Mouse (Mus musculus) Patski (cell line): ENCODE results near the gene Olfr1387. TPM values are rescaled to one million over a fixed set of nuclear protein-coding genes. Genes with fewer than 3 reads are reported as not detected.
A peak's percentile ranks its signal among the peaks of the same experiment; 100 is the strongest.
"Not testable (repeated sequence)": the region's sequence is repeated elsewhere in the genome, so short reads cannot be mapped to it uniquely, and the experiment has no call there.

Experiments
- ATAC-seq: fragments of 100-300 bp; one replicate; pipeline ENCODE4 v1.8.0; 2021
- CTCF ChIA-PET: fragments of 350-600 bp; sonication (Branson Sonifier 250); formaldehyde crosslinking; loops from one replicate; lab custom pipeline; 2022; ENCODE audit warnings: inconsistent platforms; lab: Charles Lee
- POLR2A ChIA-PET: fragments of 350-600 bp; sonication (Branson Sonifier 250); formaldehyde crosslinking; loops from one replicate; lab custom pipeline; 2022; ENCODE audit warnings: antibody characterized with exemption, inconsistent platforms; lab: Charles Lee
- DNase-seq: peaks from one replicate; pipeline ENCODE4 v3.0.0-alpha.2; 2011; ENCODE audit warnings: low read depth, low spot score
- H3K27me3 ChIP-seq: fragments of 371-371 bp; one replicate; pipeline ENCODE4 v1.5.1; 2021
- CTCF ChIP-seq: fragments of 100-300 bp; IDR thresholded peaks from one replicate; pipeline ENCODE4 v1.5.1; 2021
- in situ Hi-C: fragments of 300-500 bp; cut with MboI; formaldehyde crosslinking; loops from 3 replicates; pipeline ENCODE4 v1.11.1; 2018; ENCODE audit warnings: low pct_unique_long_range_greater_than_20kb, mixed read lengths
- polyA plus RNA-seq: library from polyadenylated mRNA; unstranded; gene quantifications from one replicate; pipeline ENCODE4 v1.2.3, GENCODE M21; 2021

Gene Olfr1387
- not detected for polyA plus RNA-seq

DNA sequence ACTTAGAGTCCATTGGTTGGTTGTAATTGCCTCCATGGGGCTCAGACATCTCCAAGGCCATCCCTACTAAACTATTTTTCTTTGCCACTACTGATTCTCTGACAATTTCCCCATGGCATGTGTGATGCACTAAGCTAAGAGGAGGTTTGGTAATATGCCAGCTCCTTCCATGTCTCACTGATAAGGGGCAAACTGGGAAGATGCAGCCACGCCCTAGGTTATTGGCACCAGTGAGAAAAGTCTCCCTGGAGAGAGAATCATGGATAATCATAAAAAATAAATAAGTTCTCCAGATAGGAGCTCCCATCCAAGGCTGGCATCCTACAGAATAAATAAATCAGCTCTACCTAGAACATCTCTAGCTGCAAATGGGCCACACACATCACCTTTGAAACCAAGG, at the start of gene Olfr1387:
TSS of gene Olfr1387 (plus strand) at position 301 of the 400 bp plus-strand sequence.
- ATAC-seq: no peak
- no peak for DNase-seq
- ChIA-PET CTCF (no interaction called here), POLR2A (no interaction called here)
- in situ Hi-C loops: no loop called here
- TF ChIP-seq CTCF: no peak
- H3K27me3 ChIP-seq: peaks cover 4% of the 10 kb centered on the region

DNA sequence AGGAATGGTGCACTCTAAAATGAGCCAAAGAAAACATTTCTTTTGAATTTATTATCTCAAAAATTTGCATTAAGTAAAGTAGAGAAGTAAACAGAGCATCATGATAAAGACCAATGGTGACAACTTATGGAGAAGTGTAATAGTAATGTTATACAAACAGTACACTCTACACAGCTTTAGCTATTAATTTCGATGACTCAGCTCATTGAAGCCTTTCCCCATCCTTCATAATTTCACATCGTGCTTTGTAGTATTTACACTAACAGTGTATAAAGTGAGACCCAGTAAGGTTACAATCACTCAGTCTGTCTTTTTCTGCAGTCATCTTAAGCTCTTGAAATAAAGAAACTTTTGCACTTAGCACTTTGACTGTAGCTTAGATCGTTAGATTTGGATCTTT, 48.4 kb upstream of the Olfr1387 start:
- in situ Hi-C loops: loop anchor here (5.0 kb wide), 2 partner anchors 119 to 214 kb away; partner anchors contain the start of gene Olfr1392
- ATAC-seq (no peak), DNase-seq (no peak)
- no peak for TF ChIP-seq CTCF
- ChIA-PET POLR2A (no interaction called here), CTCF (no interaction called here)
- H3K27me3 ChIP-seq: no peaks in the 10 kb centered on the region

DNA sequence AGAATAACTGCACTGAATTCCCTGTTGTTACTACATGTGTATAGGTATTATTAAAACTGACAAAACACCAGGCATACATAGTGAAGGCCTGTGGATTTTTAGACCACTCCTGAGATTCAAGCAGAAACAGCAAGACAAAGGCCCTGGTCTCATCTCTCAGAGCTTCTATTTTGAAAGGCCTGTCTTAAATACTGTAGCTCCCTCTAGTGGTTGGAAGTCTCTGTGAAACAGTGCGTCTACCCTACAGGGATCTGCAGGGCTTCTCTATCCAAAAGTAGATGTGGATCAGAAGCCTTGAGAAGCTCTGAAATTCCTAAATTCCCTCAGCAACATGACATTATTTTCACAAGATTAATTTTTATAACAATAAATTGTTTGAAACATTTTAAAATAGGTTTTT, 44.6 kb upstream of the Olfr1387 start:
- in situ Hi-C loops: no loop called here
- ChIA-PET POLR2A (no interaction called here), CTCF (interaction anchor here (1.0 to 1.1 kb wide), 3 partner anchors 11 to 74 kb away, joined by 3 to 4 read pairs (median 3); no protein-coding TSS in a partner anchor)
- DNase-seq (peak; percentile 22), ATAC-seq (peak; percentile 84)
- TF ChIP-seq CTCF: peak; percentile 65
- H3K27me3 ChIP-seq: no peaks in the 10 kb centered on the region

DNA sequence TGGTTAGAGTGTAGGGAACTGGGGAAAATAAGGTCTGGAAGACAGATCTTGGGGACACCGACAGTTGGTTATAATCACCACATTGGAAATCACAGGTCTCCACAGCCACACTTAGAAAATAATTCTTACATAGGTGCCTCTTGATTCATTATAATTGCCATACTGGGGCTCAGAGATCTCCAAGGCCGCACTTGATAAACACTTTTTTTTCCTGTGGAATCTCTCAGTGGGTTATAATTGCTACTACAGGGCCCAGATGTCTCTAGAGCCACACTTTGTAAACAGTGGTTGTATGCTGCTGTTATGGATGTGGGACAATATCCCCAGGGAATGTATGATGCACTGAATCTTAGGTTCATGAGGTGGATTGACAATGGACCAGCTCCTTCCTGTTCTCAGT, 32.4 kb upstream of the Olfr1387 start, which contains the start of gene Olfr1389:
TSS of gene Olfr1389 (plus strand) at position 301 of the 400 bp plus-strand sequence.
- CTCF ChIA-PET: no interaction called here
- H3K27me3 ChIP-seq: no peaks in the 10 kb centered on the region
- in situ Hi-C loops: no loop called here
- ATAC-seq (no peak), DNase-seq (no peak)
- no peak for TF ChIP-seq CTCF
- POLR2A ChIA-PET: no interaction called here

DNA sequence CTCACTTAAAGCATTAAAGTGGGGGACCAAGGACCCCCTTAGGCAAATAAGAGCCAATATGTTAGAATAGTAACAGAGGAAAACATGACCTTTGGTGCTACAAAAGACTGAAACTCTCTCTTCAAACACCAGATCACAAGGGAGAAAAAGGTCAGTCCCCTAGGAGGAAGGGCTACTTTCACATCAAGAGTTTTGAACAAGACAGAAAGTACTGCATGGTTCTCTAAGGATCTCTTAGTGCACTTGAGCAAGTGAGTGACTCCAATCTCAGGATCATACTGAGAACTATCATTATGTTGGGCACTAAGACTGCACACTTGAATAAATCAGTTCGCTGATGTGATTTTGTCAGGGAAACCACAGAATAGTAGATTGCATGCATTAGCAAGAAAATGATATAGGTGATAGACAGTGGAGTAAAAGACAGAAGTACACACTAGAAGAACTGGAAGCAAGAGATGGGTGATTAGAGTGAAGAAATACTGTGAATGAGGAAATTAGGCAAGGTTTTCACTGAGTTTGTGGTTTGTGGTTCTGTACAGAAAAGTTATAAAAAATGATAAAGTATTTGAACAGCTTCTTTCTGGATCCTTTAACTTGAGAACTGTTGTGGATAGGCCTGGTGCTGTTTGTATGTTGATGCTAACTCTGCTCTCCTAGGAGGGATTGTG, 29.8 kb upstream of the Olfr1387 start:
- DNase-seq: no peak
- no peak for TF ChIP-seq CTCF
- in situ Hi-C loops: no loop called here
- no peaks in the 10 kb centered on the region for H3K27me3 ChIP-seq
- ChIA-PET CTCF (no interaction called here), POLR2A (no interaction called here)
- ATAC-seq: no peak

DNA sequence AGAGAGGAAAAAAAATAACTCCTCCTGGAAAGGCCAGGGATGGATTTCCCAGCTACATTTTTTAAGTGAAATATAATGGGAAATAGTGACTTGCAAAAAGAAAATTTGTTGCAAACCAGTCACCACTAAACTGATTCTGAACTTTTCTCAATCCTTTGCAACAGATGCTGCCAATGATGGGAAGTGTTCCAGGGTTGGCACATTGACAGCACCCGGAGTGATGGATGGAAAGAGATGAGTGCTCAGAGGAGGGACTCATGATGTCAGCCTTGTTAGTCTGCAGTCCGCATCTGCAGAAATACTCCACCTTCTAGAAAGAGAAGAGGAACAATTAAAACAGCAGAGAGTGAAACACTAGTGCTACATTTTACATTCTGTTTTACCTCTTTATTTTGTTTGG, 25.5 kb upstream of the Olfr1387 start:
- no peak for DNase-seq
- ATAC-seq: no peak
- POLR2A ChIA-PET: no interaction called here
- no peaks in the 10 kb centered on the region for H3K27me3 ChIP-seq
- CTCF ChIA-PET: interaction anchor here (1.7 kb wide), 1 partner anchor 19 kb away, joined by 4 read pairs; no protein-coding TSS in a partner anchor
- in situ Hi-C loops: no loop called here
- TF ChIP-seq CTCF: no peak

DNA sequence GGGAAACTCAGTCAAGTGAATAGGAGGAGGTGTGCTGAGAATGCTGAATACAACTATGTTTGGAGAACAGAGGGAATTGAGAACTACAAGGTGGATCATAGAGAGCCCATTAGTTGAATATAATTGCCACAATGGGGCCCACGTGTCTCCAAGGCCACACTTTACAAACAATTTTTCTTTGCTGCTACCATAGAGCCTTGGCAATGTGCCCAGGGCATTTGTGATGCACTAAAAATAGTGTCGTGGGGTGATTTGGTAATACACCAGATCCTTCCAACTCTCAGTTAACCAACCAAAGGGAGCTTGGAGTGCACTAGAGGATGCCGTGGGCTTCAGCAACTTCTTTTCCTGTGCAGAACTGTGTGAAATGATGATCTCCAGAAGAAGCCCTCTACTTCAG, 18.7 kb upstream of the Olfr1387 start, which contains the start of gene Olfr1388:
TSS of gene Olfr1388 (plus strand) at position 214 of the 400 bp plus-strand sequence.
- TF ChIP-seq CTCF: no peak
- in situ Hi-C loops: no loop called here
- no peaks in the 10 kb centered on the region for H3K27me3 ChIP-seq
- DNase-seq: no peak
- ATAC-seq: no peak
- ChIA-PET POLR2A (no interaction called here), CTCF (no interaction called here)

DNA sequence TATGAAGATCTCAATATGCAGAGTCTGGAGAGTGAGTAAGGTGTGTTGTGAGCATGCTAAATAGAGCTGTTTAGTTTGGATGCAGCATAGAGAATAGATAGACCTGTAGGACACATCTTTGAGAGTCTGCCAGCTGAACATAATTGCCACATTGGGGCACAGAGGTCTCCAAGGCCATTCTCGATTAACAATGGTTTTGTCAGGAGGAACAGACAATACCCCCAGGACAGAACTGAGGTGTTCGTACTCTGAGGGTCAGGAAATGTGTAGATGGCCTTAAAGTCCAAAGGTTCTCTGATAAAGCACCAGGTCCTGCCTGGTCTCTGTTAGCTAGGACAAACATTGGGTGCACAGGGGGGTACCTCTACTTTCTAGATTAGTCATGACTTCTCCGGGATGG, 9.6 kb downstream of the Olfr1387 start, which contains the start of gene Olfr1386:
TSS of gene Olfr1386 (plus strand) at position 301 of the 400 bp plus-strand sequence.
- in situ Hi-C loops, POLR2A ChIA-PET, DNase-seq, CTCF ChIA-PET, ATAC-seq: not testable (repeated sequence)
- peaks cover 13% of the 10 kb centered on the region for H3K27me3 ChIP-seq

DNA sequence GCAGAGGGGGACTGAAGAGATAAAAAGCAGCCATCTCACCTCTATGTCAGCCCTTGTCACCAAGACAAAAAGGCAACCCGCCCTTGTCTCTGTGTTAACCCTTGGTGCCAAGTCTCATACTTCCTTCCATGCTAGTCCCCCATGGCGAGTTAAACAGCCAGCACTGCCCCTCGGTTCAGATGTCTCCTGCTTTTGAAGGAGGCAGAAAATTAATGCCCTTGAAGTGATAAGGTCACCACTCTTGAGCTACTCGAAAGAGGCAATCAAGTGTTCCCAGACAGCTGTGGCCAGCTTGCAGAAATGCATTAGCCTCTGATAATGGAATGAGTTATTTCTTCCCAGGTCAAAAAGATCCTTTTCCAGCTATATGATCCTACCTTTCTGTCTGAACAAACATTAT, 30.8 kb downstream of the Olfr1387 start:
- TF ChIP-seq CTCF: no peak
- DNase-seq (no peak), ATAC-seq (no peak)
- POLR2A ChIA-PET: no interaction called here
- H3K27me3 ChIP-seq: no peaks in the 10 kb centered on the region
- CTCF ChIA-PET: no interaction called here
- in situ Hi-C loops: no loop called here

DNA sequence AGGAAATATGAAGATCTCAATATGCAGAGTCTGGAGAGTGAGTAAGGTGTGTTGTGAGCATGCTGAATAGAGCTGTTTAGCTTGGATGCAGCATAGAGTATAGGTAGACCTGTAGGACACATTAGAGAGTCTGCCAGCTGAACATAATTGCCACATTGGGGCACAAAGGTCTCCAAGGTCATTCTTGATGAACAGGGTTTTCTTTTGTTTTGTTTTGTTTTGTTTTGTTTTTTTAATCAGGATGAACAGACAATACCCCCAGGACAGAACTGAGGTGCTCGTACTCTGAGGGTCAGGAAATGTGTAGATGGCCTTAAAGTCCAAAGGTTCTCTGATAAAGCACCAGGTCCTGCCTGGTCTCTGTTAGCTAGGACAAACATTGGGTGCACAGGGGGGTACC, 33.6 kb downstream of the Olfr1387 start, which contains the start of gene Olfr1385:
TSS of gene Olfr1385 (plus strand) at position 301 of the 400 bp plus-strand sequence.
- ATAC-seq, CTCF ChIA-PET, DNase-seq, in situ Hi-C loops, H3K27me3 ChIP-seq, POLR2A ChIA-PET: not testable (repeated sequence)

Other genes with a start within 250 kb of the Olfr1387 start
- gene Mgat1, start 211.2 kb upstream of the Olfr1387 start, polyA plus RNA-seq: 81.9 TPM
- gene Olfr1393, start 177.0 kb upstream of the Olfr1387 start, polyA plus RNA-seq: 0.04 TPM
- gene Olfr1392, start 170.1 kb upstream of the Olfr1387 start, polyA plus RNA-seq: 0.14 TPM
- gene Olfr10, start 150.6 kb upstream of the Olfr1387 start, polyA plus RNA-seq: 0.08 TPM
- gene Olfr1391, start 132.6 kb upstream of the Olfr1387 start, polyA plus RNA-seq: not detected
- not detected for gene Olfr1390, start 120.2 kb upstream of the Olfr1387 start, polyA plus RNA-seq
- not detected for gene Olfr1389, start 32.3 kb upstream of the Olfr1387 start, polyA plus RNA-seq
- gene Olfr1388, start 18.7 kb upstream of the Olfr1387 start, polyA plus RNA-seq: not detected
- not detected for gene Olfr1386, start 9.7 kb downstream of the Olfr1387 start, polyA plus RNA-seq
- not detected for gene Olfr1385, start 33.7 kb downstream of the Olfr1387 start, polyA plus RNA-seq
- 0.26 TPM for gene Olfr1384, start 51.4 kb downstream of the Olfr1387 start, polyA plus RNA-seq
- gene Olfr1383, start 64.3 kb downstream of the Olfr1387 start, polyA plus RNA-seq: 0.45 TPM
- not detected for gene Olfr1382, start 72.9 kb downstream of the Olfr1387 start, polyA plus RNA-seq
- not detected for gene Olfr1381, start 88.1 kb downstream of the Olfr1387 start, polyA plus RNA-seq
- gene Olfr1380, start 101.5 kb downstream of the Olfr1387 start, polyA plus RNA-seq: not detected
- gene Flt4, start 153.9 kb downstream of the Olfr1387 start, polyA plus RNA-seq: 10.6 TPM
- gene Scgb3a1, start 208.3 kb downstream of the Olfr1387 start, polyA plus RNA-seq: not detected